Mouse (Mus musculus) urinary bladder, postnatal 4 days (tissue): ENCODE results near the gene Fam168b.
A peak's percentile ranks its signal among the peaks of the same experiment; 100 is the strongest.

Experiments used
- DNase-seq, 2 experiments: peaks; one replicate each; pipeline ENCODE4 v3.0.0; 2021 to 2022; ENCODE audit warnings: low spot score in 2 of 2

Fam168b gene

GRCm38 (mm10) chr1:34842887-34843618, at the start of gene Fam168b:
TSS of gene Fam168b (minus strand) at chr1:34843065.
- DNase-seq = peak; percentile 85 to 86

GRCm38 (mm10) chr1:34892466-34892865, 49.6 kb upstream of the Fam168b start:
- DNase-seq = no peak

- DNase-seq = no peak
These were observed 48.9 kb upstream of the Fam168b start for GRCm38 (mm10) chr1:34891559-34892289.

- DNase-seq = peak in 1 of 2 experiments; percentile 13
These were observed 40.9 kb upstream of the Fam168b start for GRCm38 (mm10) chr1:34883776-34884175.

GRCm38 (mm10) chr1:34879611-34880010, 36.7 kb upstream of the Fam168b start:
- no peak for DNase-seq

GRCm38 (mm10) chr1:34873551-34873950, 30.7 kb upstream of the Fam168b start:
- DNase-seq = peak in 1 of 2 experiments; percentile 54

- peak in 1 of 2 experiments; percentile 36 for DNase-seq
These were observed 28.3 kb upstream of the Fam168b start for GRCm38 (mm10) chr1:34871170-34871569.

- peak in 1 of 2 experiments; percentile 54 for DNase-seq
These were observed 26.4 kb upstream of the Fam168b start for GRCm38 (mm10) chr1:34869231-34869630.

GRCm38 (mm10) chr1:34868391-34868790, 25.5 kb upstream of the Fam168b start:
- peak in 1 of 2 experiments; percentile 38 for DNase-seq

GRCm38 (mm10) chr1:34867574-34867955, 24.7 kb upstream of the Fam168b start:
- DNase-seq = no peak

GRCm38 (mm10) chr1:34866815-34867573, 24.1 kb upstream of the Fam168b start:
- peak; percentile 74 to 87 for DNase-seq

GRCm38 (mm10) chr1:34865866-34866265, 23.0 kb upstream of the Fam168b start:
- peak in 1 of 2 experiments; percentile 54 for DNase-seq

GRCm38 (mm10) chr1:34864243-34864642, 21.4 kb upstream of the Fam168b start:
- DNase-seq = no peak

GRCm38 (mm10) chr1:34863323-34863722, 20.5 kb upstream of the Fam168b start:
- DNase-seq = no peak

GRCm38 (mm10) chr1:34862877-34863276, 20.0 kb upstream of the Fam168b start:
- no peak for DNase-seq

GRCm38 (mm10) chr1:34860205-34860604, 17.3 kb upstream of the Fam168b start:
- no peak for DNase-seq

- no peak for DNase-seq
These were observed 16.9 kb upstream of the Fam168b start for GRCm38 (mm10) chr1:34859761-34860160.

- DNase-seq = no peak
These were observed 15.8 kb upstream of the Fam168b start for GRCm38 (mm10) chr1:34858671-34859070.

GRCm38 (mm10) chr1:34855056-34855739, 12.3 kb upstream of the Fam168b start:
- DNase-seq = no peak

GRCm38 (mm10) chr1:34853786-34854185, 10.9 kb upstream of the Fam168b start:
- DNase-seq = no peak

- no peak for DNase-seq
These were observed 9.4 kb upstream of the Fam168b start for GRCm38 (mm10) chr1:34852116-34852878.
